21 mouse cellular contexts compared by ENCODE assay signal in the genomic region with DNA sequence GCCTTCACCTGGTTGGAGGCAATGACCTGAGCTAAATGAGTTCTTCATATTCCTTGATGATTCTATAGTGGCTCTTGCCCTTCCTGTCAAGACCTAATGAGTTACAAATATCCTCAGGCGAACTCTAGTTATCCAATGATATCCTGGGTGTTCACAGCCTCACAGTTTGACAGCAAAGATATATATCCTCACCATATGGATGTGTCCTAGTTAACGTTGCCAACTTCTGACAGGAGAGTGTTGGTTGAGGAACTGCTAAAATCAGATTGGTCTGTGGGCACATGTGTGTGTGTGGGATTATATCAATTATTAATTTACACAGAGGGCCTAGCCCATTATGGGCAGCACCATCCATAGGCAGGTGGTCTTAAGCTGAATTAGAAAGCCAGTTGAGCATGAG.
"Had no signal": no experiment of that assay in that cellular context is flagged by ENCODE, and none has a peak within 500 bp of the region (broad histone marks: within the 10 kb centered on the region; RNA-seq: fewer than 3 reads in every experiment).

No protein-coding gene starts in this region.

- H3K4me3 ChIP-seq: gastrocnemius, adult 2 months; heart, embryonic 10.5 days; heart, embryonic 12.5 days; hindbrain, embryonic 10.5 days; hindbrain, embryonic 12.5 days; intestine, embryonic 15.5 days; layer of hippocampus, adult 2 months; limb, embryonic 13.5 days; limb, embryonic 15.5 days; liver, embryonic 12.5 days had no signal

- DNase-seq: gastrocnemius, adult 2 months; gastrocnemius, postnatal 10 days; gastrocnemius, postnatal 25 days; heart, adult 18-20 months; heart, postnatal 10 days; heart, postnatal 4 days; kidney, adult 18-20 months; kidney, adult 8-10 months; kidney, postnatal 10 days; kidney, postnatal 25 days; kidney, postnatal 4 days had no signal

- H3K9me3 ChIP-seq: heart, embryonic 10.5 days; heart, embryonic 12.5 days; hindbrain, embryonic 10.5 days; hindbrain, embryonic 12.5 days; intestine, embryonic 15.5 days; limb, embryonic 13.5 days; limb, embryonic 15.5 days; liver, embryonic 12.5 days had no signal

- H3K4me1 ChIP-seq: intestine, embryonic 15.5 days; limb, embryonic 13.5 days; limb, embryonic 15.5 days; liver, embryonic 12.5 days had no signal

- H3K27me3 ChIP-seq: heart, embryonic 12.5 days; intestine, embryonic 15.5 days; limb, embryonic 15.5 days; liver, embryonic 12.5 days had no signal

- H3K27ac ChIP-seq: gastrocnemius, adult 2 months; heart, embryonic 10.5 days; hindbrain, embryonic 10.5 days; hindbrain, embryonic 12.5 days; hindbrain, embryonic 14.5 days; intestine, embryonic 15.5 days; layer of hippocampus, adult 2 months; limb, embryonic 13.5 days; limb, embryonic 15.5 days; liver, embryonic 12.5 days had no signal

- H3K36me3 ChIP-seq: heart, embryonic 10.5 days; heart, embryonic 12.5 days; hindbrain, embryonic 10.5 days; hindbrain, embryonic 12.5 days; intestine, embryonic 15.5 days; limb, embryonic 13.5 days; limb, embryonic 15.5 days; liver, embryonic 12.5 days had no signal
